Mouse (Mus musculus) gastrocnemius, postnatal 4 days (tissue): ENCODE data around the gene Nrxn3. TPM values are rescaled to one million over a fixed set of nuclear protein-coding genes. Genes with fewer than 3 reads are reported as not detected.
A peak's percentile ranks its signal among the peaks of the same experiment; 100 is the strongest.

Experiments
- DNase-seq, 2 experiments: peaks; one replicate each; pipeline ENCODE4 v3.0.0; 2021 to 2022; ENCODE audit warnings: low spot score in 2 of 2, mixed read lengths in 2 of 2
- total RNA-seq, 2 experiments: library from RNA; stranded (reverse); gene quantifications; 2 replicates each; pipeline ENCODE4 v1.2.3; 2021

The Nrxn3 gene
- total RNA-seq, 2 experiments from 2014 or later, result 2.5 to 3.1 TPM

DNA sequence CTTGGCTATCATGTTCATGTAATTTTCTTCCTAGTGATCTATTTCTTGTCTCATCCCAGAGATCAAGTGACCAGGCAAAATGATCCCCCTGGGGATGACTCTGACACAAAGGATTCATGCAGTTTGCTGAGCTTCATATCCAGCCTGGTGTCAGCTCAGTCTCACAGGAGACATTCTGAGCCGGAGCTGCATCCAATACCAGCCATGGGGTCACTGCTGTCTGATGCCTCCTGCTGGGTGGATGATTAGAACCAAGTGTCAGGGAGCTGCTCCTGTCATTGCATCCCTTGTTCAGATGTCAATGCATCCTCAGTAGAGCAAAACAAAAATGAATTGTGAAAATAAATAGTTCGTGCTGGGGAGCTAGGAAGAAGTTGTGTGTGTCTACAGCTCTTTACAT lies 1174.2 kb downstream of the Nrxn3 start:
- DNase-seq, result no peak

DNA sequence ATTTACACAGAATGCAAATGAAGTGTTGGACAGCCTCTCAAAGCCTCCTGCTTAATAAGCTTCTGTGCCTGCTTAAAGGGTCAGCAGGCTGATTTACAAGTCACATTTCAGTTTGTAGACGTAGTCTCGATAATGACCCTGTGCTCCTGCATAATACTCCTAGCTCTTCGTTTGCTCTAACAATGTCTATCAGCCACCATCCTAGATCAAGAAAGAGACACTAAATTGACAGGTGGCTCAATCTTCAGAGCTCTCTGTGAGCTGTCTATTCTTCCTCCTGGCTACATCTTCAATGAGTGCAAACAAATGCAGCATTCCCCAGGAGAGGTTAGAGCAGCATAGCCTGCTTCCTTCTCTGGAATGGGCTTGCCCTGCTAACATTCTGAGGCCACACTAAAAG lies 1186.9 kb downstream of the Nrxn3 start:
- no peak for DNase-seq

DNA sequence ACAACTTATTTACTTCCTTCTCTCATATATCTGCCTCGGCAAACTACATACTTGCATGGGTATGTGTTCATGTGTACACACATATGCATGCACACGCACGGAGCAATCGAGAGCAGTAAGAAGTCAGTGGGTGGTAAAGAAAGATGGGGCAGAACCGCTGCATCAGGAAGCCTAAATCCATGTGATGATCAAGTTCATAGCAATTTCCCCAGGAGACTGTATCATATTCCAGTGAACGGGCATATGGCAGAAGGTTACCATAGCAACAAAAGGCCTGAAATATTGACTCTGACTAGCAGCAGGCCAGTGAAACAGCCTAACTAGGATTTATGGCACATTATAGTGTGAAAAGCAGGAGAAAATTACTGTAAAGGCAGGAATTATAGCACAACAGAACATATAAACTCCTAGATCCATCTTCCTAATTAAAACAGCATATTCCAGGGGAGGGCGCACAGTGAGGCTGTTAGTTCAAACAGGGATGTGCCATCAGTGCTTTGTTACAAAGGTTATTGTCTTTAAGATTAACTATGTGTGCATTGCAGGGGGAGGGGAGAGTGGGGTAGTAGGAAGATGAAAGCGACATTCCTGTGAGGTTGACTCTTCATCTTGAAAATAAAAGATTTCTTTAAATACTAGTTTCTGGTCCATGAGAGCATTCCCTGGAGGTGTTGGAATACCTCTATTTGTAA lies 1195.6 kb downstream of the Nrxn3 start:
- DNase-seq, result no peak

DNA sequence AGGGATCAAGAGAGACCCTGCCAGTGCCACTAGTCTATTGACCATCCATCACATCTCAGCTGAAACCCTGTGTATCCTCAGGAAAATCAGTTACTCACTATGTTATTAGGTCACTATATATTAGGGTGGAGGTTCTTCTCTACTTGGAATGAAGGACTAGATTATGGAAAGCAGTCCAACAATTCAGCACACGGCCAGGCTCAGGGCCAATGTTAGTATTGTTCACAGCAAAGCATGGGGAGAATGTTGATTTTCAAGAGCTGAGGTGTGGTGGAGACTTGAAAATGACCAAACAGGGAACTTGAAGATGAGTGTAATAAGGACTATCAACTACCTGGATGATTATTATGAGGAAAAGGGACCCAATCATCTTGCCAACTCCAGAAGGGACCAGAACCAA lies 1209.7 kb downstream of the Nrxn3 start:
- no peak for DNase-seq

DNA sequence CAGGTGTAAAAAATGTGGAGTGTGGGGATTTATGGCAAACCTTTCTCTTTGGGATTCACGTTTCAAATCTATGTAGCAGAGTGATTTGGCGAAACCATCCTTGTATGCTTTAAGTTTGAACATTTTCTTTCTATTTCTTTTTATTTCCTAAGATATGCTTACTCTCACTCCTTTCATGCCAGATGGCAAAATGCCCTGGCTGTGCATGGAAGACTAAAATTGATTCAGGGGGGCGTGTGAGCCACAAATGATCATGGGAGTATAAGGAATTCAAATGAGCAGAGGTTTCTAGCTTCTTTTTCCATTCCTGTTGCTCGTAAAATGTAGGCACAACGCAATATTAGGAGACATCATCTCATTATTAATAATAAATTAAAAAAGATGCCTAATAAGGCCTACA lies 1211.0 kb downstream of the Nrxn3 start:
- peak in 1 of 2 experiments; percentile 18 for DNase-seq

DNA sequence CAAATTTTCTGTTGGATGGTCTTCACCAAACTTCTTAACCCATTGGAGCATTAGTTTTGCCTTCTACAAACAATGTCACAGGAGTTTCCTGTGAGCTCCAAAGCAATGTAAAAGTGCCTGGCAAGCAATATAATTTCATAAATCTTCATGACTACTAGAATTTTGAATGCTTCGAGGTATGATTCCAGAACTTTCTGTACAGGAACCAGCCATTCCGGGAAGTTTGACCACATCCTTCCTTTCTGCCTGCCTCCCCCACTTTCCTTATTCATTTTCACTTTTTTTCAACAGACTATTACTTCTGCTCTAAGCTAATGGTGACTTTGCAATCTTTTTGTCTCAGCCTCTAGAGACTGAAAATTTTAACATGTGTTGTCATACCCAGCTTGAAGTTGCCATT lies 1218.1 kb downstream of the Nrxn3 start:
- no peak for DNase-seq

DNA sequence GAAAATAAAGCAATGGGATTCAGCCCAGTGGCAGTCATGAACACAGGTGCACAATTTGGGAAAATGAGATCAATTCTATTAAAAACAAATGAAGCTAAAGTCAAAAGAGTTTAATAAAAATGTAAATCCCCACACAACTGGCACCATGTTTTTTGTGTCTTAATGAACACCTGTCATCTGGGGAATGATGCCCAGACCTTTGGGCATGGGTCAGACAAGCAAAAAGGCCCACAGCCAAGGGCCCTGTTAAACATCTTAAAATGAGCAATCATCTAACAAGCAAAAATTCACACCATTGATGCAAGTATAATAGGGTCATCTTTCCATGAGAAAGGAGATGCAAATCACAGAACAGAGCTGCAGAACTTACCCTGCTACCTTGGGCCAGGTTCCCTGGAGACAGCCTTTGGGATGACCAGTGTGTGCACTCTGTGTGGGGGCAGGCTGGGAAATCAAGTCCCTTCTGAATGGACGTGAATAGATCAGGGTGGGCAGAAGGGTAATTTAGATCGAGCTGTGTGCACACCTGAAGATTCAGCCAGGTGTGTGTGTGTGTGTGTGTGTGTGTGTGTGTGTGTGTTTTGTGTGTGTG lies 1223.3 kb downstream of the Nrxn3 start:
- no peak for DNase-seq

DNA sequence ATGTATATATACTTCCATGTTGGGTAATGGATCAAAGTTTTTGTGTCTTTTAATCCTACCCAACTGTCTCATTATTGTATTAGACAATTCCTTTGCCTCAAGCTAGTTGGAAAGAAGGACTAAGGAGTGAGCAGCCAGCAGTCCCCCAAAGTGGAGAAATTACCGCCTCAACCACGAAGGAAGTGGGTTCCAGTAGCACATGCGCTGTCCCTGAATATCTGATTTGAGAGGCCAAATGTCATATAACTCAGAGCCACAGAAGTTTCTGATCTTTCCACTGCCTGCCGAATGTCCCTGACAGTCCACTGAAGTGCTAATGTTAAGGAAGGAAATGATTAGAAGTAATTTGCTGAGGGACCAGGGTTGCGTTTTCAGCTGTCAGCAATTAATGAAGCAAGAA lies 1223.8 kb downstream of the Nrxn3 start:
- no peak for DNase-seq

DNA sequence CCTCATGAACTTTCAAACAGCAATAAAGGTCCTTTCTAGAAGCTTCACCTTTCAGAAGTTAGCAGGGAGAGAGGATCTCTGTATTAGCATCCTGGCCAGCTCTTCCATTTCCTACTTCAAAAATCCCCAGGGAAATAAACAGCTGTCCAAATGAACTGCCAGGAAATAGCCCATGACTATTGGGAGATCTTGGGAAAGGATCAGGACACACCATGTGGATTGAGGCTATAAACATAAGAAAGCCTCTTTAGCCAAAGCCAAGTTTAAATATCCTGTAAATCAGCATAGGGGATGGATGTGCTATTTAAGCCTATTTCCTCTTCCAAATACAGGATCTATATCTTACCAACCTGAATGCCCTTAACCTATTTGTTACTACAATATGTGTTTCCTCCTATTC lies 1230.6 kb downstream of the Nrxn3 start:
- no peak for DNase-seq

DNA sequence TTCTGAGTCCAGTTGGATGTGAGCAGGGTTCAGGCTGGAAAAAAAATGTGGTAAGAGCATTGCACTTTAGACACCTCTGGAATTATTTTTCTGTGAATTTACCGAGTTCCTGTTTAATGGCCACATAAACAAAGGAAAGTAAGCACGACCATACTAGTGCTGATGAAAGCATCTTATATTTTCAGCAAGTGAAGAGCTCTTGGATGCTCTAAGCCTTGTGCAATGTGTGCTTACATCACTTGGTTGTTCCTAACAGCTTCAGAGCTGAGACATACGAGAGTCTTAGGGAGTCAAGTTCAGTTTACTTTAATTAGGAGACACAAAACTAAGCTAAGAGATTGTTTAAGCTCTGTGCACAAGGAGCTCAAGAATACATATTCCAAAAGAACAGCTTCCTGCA lies 1231.0 kb downstream of the Nrxn3 start:
- DNase-seq, result no peak

DNA sequence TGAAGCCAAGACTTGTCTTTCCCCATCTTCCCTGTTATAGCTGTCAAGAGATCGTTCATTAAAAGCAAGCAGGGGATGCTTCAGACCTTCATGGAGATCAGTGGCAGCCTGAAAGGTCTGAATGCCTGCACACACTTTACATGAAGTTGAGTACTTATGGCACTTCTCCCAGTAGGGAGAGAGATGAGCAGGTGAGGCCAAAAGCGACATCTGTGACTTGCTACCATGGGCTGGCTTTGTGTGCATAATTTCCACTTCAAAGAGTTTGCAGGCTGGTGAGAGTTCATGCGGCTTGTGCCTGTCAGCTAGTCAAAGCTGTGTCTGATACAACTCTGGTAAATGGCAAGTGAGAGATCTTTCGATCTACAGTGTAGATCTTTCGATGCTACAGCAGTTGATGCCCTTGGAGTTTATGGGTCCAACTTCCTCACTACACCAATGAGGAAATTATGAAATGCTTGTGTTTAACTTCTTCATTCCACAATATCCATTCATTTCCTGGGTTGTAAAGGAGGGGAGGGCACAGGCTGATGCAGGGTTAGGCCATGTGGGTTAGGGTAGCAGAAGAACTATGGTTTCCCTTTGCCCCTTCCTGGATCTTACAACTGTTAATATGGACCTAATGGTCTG lies 1231.9 kb downstream of the Nrxn3 start:
- DNase-seq, result no peak

DNA sequence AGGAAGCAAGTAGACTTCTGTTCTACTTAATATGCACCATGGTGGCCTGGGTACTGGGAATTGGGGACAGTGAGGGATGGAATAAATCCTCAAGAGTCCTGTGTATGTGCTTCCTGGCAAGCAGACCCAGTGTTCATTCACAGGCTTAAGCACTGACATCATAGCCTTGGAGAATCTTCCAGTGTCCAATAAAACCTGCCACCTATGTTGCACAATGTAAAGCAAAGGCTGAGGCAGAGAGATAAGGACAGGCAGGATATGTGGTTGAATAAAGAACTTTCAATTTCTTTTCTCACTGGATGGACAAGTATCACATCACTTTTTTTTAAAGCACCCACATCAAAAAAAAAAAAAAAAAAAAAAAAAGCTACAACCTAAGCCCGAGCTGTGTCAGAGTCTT lies 1240.4 kb downstream of the Nrxn3 start:
- no peak for DNase-seq

DNA sequence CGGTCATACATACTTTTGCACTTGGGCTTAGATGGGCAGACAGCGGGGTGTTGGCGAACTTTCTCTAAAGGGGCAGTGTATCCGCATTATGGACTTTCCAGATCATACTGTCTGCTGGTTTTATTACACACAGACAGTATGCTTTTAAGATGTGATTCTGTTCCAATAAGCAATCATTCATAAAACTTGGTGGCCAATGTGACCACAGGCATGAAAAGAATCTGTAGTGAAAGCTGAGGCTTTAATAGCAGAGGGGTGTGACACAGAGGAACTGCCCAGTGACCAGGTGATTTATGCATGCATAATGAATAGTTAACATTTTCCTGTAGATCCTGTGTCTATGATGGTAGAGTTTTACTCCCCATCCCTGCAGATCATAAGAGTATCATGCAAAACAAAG lies 1254.0 kb downstream of the Nrxn3 start:
- no peak for DNase-seq

DNA sequence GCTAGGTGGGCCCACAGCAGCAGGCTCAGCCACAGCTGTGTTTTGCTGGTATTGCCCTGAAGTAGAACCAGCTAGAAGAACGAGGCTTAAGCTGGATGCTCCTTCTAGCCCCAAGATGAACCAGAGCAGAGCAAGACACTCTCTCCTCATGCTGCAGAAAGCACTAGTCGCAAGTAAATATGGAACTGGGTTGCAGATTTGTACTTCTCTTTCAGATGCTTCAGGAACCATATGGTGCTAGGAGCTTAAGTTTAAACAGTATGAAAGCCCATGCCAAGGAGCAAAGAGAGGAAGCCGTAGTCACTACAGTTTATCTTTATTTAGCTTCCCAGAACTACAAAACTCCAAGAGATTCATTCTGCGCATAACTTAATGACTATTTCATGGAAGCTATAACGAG lies 1254.8 kb downstream of the Nrxn3 start:
- DNase-seq, result no peak

DNA sequence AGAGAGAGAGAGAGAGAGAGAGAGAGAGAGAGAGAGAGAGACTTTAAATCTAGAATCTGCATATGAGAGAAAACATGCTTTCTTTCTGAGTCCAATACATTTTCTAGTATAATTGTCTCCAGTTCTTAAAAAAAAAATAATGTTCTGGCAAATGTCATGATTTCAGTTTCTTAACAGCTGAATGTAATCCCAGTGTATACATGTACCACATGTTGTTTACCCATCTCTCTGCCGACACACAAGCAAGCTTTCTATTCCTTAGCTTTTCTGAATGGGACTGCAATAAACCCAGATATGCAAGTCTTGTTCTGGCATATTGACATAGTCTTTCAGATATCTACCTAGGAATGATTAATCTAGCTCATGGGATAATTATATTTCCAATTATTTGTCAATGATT lies 1256.5 kb downstream of the Nrxn3 start:
- no peak for DNase-seq

DNA sequence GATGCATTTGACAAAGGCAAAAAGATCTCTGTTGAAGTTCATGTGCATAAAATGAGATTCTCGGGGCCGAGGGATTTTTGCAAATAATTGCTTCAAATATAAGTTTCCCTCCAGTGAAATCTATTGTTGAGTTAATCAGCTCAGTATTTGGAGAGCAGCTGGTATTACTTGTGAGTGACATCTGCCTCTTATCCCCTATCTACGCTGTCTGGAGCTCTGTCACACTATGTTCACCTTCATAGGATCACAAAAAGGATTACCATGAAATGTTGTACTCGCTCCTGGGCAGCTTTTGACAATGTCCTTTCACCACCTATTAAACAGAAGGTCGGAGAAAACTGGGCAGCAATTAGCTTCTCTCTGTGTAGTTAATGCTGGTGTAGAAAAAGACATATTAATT lies 1259.8 kb downstream of the Nrxn3 start:
- no peak for DNase-seq

DNA sequence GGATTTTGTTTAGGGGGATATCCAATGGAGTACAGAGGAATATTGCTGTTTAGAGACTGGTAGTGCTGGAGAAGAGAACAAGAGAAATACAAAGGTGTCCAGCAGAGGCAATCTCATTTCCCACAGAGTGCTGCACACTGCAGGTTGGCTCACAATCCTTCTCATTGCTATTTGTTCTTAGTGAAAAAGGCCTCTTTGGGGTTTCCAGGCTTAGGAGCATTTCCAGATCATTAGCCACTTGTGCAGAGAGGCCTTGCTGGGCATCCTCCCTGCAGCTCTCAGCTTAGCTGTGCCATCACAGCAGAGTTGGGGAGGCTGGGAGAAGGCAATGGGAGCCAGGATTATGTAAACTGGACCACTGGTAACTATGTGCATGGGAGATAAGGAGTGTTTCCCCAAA lies 1260.7 kb downstream of the Nrxn3 start:
- DNase-seq, result no peak

DNA sequence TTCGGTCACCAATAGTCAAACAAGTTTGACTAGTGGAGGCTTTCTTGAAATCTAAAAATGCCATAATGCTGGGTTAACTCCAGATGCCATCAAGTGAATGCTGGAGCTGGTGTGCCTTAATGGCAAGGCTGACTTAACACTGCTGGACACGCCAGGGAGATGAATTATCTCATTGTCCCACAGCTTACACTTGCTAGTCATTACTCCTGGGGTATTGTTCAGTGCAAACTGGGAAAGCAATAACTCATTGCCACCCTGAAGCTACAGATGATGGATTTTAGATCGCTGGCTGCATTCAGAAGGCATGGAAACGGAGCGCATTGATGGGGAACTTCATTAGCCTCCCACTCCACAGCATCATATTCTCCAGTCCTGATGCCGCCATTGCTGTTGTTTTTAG lies 1263.5 kb downstream of the Nrxn3 start:
- no peak for DNase-seq

DNA sequence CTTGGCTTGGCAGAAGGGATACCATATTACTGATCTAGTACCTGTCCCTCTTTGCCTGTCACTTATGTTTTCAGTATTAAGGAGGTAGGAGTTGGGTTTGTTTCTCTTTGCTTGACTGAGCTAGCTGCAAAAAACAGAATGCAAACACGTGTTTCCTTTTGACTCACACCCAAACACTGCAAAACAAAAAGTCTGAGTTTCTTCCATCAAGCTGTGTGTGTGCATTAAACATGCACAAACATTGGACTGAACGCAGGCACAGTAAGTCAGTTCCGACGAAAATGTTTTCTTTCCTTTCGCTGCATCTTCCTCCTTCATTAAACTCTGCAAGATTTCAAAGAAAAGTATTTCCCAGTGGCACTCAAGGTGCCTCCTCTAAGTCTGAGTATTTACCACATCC lies 1270.6 kb downstream of the Nrxn3 start:
- no peak for DNase-seq

DNA sequence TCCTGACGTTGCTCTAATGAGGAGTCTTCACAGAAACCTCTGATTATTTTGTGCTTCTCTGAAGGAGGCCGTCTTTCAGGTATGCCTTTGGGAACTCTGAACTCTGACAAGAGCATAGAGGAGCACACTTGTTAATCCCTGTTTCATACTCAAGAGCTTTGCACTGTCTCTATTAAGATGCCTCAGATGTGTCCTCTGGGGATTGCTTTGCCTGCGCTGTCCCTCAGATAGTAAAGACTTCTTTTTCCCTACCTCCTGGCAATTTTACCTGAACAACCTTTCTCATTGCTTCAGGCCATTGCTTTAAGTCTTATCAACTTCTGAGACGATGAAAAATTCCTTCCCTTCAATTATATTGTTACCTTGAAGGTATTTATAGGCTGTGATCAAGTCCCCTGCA lies 1272.7 kb downstream of the Nrxn3 start:
- no peak for DNase-seq

DNA sequence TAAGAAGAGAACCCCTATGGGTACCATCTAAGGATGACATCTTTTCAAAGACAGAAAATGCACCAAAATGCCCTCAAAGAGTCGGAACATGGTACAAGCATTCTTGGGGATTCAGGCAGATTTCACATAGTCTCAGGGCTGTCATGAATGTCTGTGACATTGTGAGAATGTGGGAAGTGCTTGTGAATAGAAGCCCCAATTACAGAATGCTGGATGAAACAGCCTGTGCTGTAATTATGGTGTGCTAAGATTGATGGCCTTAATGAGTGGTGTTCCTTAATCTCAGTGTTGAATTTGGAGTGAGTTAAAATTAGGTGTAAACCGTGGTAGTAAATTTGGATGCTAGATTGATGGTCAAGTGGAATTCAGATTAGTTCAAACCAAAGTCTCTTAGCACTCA lies 1287.6 kb downstream of the Nrxn3 start:
- DNase-seq, result no peak

DNA sequence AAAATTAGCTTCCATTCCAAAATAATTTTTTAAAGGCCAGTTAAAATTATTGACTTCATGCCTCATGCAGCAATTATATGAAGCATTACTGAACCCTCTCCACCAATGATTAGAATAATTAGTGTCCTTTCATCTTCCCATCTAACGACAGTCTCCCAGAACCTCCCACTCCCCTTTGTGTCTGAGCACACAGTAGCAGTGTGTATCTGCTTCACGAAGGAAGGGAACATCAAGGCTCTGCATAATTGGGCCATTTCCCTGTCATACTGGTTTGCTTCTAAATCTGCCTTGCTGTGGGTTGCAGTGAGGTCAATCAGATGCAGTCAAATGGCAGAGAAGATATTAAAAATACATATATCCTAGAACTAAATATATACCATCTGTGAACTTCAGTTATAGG lies 1291.3 kb downstream of the Nrxn3 start:
- DNase-seq, result no peak

DNA sequence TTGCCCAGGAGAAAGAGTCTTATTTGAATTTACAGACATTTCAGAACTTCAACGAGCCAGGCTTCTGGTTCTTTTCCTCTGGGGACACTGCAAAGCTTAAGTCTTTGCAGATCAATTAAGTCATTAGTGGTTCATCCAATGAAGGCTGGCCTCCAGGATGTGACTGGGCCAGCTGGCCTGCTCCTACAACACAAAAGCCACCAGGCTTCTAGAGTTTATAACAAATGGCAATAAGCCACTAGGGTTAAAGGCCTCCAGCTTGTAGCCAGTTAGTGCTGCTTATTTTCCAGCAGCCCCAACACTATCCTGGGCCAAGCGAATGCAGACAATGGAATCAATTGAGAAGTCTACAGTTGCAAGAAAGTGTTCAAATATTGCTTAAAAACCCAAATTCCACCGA lies 1304.3 kb downstream of the Nrxn3 start:
- peak in 1 of 2 experiments; percentile 6 for DNase-seq
